Mouse (Mus musculus) stomach, embryonic 16.5 days (tissue): ENCODE measurements around the gene Ankrd65. TPM values are rescaled to one million over a fixed set of nuclear protein-coding genes. Genes with fewer than 3 reads are reported as not detected.

Source experiments
- ATAC-seq: fragments of 200-750 bp; cut with Nextera tagmentation; 2 replicates; pipeline ENCODE4 v1.8.0; 2017; ENCODE audit warnings: moderate number of reproducible peaks, moderate TSS enrichment; ENCODE audit not compliant: insufficient read depth, low FRiP score
- H3K27ac ChIP-seq: fragments of 300-500 bp; sonication (generic); 2 replicates; pipeline ENCODE4 v1.5.1; 2014; ENCODE audit warnings: low read length
- H3K27me3 ChIP-seq: fragments of 300-500 bp; sonication (generic); 2 replicates; pipeline ENCODE4 v1.6.1; 2014; ENCODE audit warnings: low read length, control low read depth, mixed read lengths; ENCODE audit not compliant: control insufficient read depth, insufficient read depth
- H3K36me3 ChIP-seq: fragments of 300-500 bp; sonication (generic); 2 replicates; pipeline ENCODE4 v1.6.1; 2014; ENCODE audit warnings: low read length; ENCODE audit not compliant: control insufficient read depth, insufficient read depth
- H3K4me1 ChIP-seq: fragments of 300-500 bp; sonication (generic); 2 replicates; pipeline ENCODE4 v1.6.1; 2014; ENCODE audit warnings: low read length, control low read depth, mixed read lengths; ENCODE audit not compliant: control insufficient read depth, insufficient read depth
- H3K4me2 ChIP-seq: fragments of 300-500 bp; sonication (generic); 2 replicates; pipeline ENCODE4 v1.6.1; 2014; ENCODE audit warnings: low read depth, low read length, mixed read lengths
- H3K4me3 ChIP-seq: fragments of 300-500 bp; sonication (generic); replicated peaks from 2 replicates; pipeline ENCODE4 v1.5.1; 2014; ENCODE audit warnings: mild to moderate bottlenecking, low read length
- H3K9ac ChIP-seq: fragments of 300-500 bp; sonication (generic); 2 replicates; pipeline ENCODE4 v1.6.1; 2014; ENCODE audit warnings: low read length
- H3K9me3 ChIP-seq: fragments of 300-500 bp; sonication (generic); replicated peaks from 2 replicates; pipeline ENCODE4 v1.6.1; 2016; ENCODE audit warnings: low read length, control low read depth; ENCODE audit not compliant: control insufficient read depth
- WGBS: fragments of 180-500 bp; shearing (Covaris S2); extraction: QIAGEN DNeasy Blood & Tissue Kit; methylation state at CpG from one replicate; pipeline ENCODE4 v1.1.7; 2014; 5-methylcytosine and 5-hydroxymethylcytosine counted together
- polyA plus RNA-seq: library from polyadenylated mRNA; unstranded; fragments of >200 nt; fragmentation: Nextera tagmentation; extraction: Ambion mirVana; gene quantifications from 2 replicates; pipeline ENCODE4 v1.2.1, GENCODE M21; 2015

Ankrd65 gene
- polyA plus RNA-seq, 1 experiment from 2014 or later = 0.35 TPM

DNA sequence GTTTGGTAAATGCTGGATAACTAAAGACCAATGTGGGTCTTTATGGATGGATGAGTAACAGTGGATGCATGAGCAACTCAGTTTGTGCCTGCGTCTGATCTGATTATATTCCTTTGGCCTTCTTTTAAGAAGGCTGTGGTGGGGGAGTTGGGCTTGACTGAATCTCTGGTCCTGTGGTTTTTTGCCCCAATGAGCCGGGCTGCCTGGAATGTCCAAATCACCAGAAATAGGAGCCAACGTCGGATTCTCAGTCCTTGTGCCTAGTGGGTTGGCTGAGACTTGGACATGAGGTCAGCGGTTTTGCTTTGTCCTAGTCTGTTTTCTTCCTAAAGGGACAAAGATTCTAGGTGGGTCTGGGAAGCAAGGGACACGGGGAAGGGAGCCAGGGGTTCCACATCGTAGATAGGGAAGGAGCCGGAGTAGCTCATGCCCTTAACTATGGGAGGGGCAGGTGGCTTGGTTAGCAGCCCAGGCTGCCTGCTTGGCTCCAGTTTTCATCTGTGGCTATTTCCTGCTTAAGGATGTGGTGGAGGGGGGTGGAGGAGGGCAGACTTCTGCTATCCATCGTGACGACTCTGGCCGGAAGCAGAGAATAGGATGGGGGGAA lies 47.3 kb downstream of the Ankrd65 start:
- Histone ChIP-seq H3K27me3 (no peaks in the 10 kb centered on the region), H3K9me3 (no peaks in the 10 kb centered on the region), H3K4me1 (peaks cover 45% of the 10 kb centered on the region), H3K4me2 (peak overlapping the region; percentile 7), H3K36me3 (peaks cover 3% of the 10 kb centered on the region; the same call in 1 of the 2 replicates), H3K4me3 (no peak overlapping the region), H3K9ac (peak overlapping the region; percentile 6; the same call in 1 of the 2 replicates), H3K27ac (peak overlapping the region; percentile 97)
- no peak for ATAC-seq
- WGBS = 59% methylated on average over 11 of the region's 11 CpGs

GRCm38 (mm10) chr4:155838187-155839153 lies 48.2 kb downstream of the Ankrd65 start:
- H3K4me2 ChIP-seq = peak overlapping the region; percentile 93
- H3K27ac ChIP-seq = peak overlapping the region; percentile 97
- H3K27me3 ChIP-seq = no peaks in the 10 kb centered on the region
- H3K36me3 ChIP-seq = no peaks in the 10 kb centered on the region; the same call in 1 of the 2 replicates
- ATAC-seq = peak; percentile 19
- WGBS = 38% methylated on average over 8 of the region's 8 CpGs
- no peak overlapping the region for H3K4me3 ChIP-seq
- peaks cover 36% of the 10 kb centered on the region for H3K4me1 ChIP-seq
- H3K9ac ChIP-seq = peak overlapping the region; percentile 48
- H3K9me3 ChIP-seq = no peaks in the 10 kb centered on the region

GRCm38 (mm10) chr4:155839483-155839910 lies 49.3 kb downstream of the Ankrd65 start, which contains the start of gene Mxra8:
Gene Mxra8, plus strand, starts transcription at chr4:155839680.
- Histone ChIP-seq H3K9me3 (no peaks in the 10 kb centered on the region), H3K36me3 (no peaks in the 10 kb centered on the region; the same call in none of the 2 replicates), H3K27me3 (no peaks in the 10 kb centered on the region), H3K9ac (peak within 1 kb of the TSS; percentile 80), H3K4me3 (peak within 1 kb of the TSS; percentile 69), H3K27ac (peak within 1 kb of the TSS; percentile 97), H3K4me1 (peaks cover 33% of the 10 kb centered on the region), H3K4me2 (peak within 1 kb of the TSS; percentile 93)
- WGBS = 6% methylated on average over 16 of the region's 16 CpGs
- ATAC-seq = peak; percentile 91

- no peaks in the 10 kb centered on the region for H3K27me3 ChIP-seq
- H3K4me3 ChIP-seq = peak overlapping the region; percentile 69
- no peak for ATAC-seq
- H3K4me1 ChIP-seq = peaks cover 33% of the 10 kb centered on the region
- peak overlapping the region; percentile 93 for H3K4me2 ChIP-seq
- no peaks in the 10 kb centered on the region for H3K9me3 ChIP-seq
- no peaks in the 10 kb centered on the region; the same call in none of the 2 replicates for H3K36me3 ChIP-seq
- peak overlapping the region; percentile 97 for H3K27ac ChIP-seq
- H3K9ac ChIP-seq = peak overlapping the region; percentile 80
- WGBS = 12% methylated on average over 8 of the region's 8 CpGs
Measured at GRCm38 (mm10) chr4:155840076-155841002, 50.1 kb downstream of the Ankrd65 start.

DNA sequence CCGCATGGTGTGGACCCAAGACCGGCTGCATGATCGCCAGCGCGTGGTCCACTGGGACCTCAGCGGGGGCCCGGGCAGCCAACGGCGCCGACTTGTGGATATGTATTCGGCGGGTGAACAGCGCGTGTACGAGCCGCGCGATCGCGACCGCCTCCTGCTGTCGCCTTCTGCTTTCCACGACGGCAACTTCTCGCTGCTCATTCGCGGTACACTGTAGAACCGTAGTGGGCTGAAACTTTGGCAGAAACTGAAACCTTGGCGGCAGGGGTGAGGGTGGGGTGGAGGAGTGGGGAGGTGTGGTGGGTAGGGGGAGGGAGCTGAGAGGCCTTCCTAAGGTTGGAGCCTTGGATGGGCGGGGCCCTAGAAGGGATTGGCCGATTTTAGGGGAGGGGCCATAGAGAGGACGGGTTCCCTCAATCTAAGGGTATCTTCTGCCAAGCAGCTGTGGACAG lies 50.8 kb downstream of the Ankrd65 start:
- peak overlapping the region; percentile 97 for H3K27ac ChIP-seq

GRCm38 (mm10) chr4:155841651-155842270 lies 51.5 kb downstream of the Ankrd65 start:
- no peaks in the 10 kb centered on the region for H3K9me3 ChIP-seq
- no peak for ATAC-seq
- H3K9ac ChIP-seq = peak overlapping the region; percentile 80
- no peaks in the 10 kb centered on the region for H3K27me3 ChIP-seq
- H3K36me3 ChIP-seq = no peaks in the 10 kb centered on the region; the same call in none of the 2 replicates
- peak overlapping the region; percentile 69 for H3K4me3 ChIP-seq
- peak overlapping the region; percentile 93 for H3K4me2 ChIP-seq
- 44% methylated on average over 38 of the region's 38 CpGs for WGBS
- H3K27ac ChIP-seq = no peak overlapping the region
- H3K4me1 ChIP-seq = peaks cover 37% of the 10 kb centered on the region

More for the DNA sequence above, 50.8 kb downstream of the Ankrd65 start:
- Histone ChIP-seq H3K4me3 (peak overlapping the region; percentile 69), H3K9ac (peak overlapping the region; percentile 80), H3K4me1 (peaks cover 33% of the 10 kb centered on the region), H3K9me3 (no peaks in the 10 kb centered on the region), H3K4me2 (peak overlapping the region; percentile 93), H3K27me3 (no peaks in the 10 kb centered on the region), H3K36me3 (no peaks in the 10 kb centered on the region; the same call in none of the 2 replicates)
- peak; percentile 44 for ATAC-seq
- under 1% methylated on average over 32 of the region's 32 CpGs for WGBS

DNA sequence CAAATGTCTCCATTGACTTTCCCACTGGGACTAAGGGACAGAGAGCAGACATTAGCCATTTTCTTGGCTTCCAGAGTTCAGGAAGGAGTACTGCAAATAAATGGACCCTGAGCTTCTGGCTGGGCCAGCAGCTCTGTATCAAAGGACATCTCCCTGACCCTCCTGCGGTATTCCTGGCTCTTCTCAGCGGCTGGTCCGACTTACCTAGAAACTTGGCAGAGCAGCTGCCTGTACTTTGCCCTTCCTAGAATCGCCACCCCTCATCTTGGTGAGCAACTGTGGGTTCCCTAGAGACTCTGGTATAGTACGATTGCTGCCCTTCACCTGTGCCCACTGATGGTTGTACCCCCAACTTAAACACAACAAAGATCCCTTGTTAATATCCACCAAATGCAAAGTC lies 53.0 kb downstream of the Ankrd65 start:
- Histone ChIP-seq H3K27ac (no peak overlapping the region), H3K4me3 (no peak overlapping the region), H3K9ac (no peak overlapping the region), H3K4me2 (no peak overlapping the region), H3K27me3 (no peaks in the 10 kb centered on the region), H3K4me1 (peaks cover 32% of the 10 kb centered on the region), H3K9me3 (no peaks in the 10 kb centered on the region), H3K36me3 (no peaks in the 10 kb centered on the region; the same call in none of the 2 replicates)
- WGBS = 95% methylated on average over 5 of the region's 5 CpGs
- no peak for ATAC-seq
